Comparison of ENCODE assay signal across 15 mouse cellular contexts in genomic region chr19:24378470-24378869, GRCm38 (mm10).
"Had no signal": no experiment of that assay in that cellular context is flagged by ENCODE, and none has a peak within 500 bp of the region (broad histone marks: within the 10 kb centered on the region; RNA-seq: fewer than 3 reads in every experiment).

No protein-coding gene starts in this region.

- H3K4me3 ChIP-seq: limb, embryonic 12.5 days; limb, embryonic 15.5 days; liver, embryonic 13.5 days; lung, embryonic 15.5 days; megakaryocyte, embryonic 14.5 days; midbrain, embryonic 12.5 days had no signal

- H3K9ac ChIP-seq: limb, embryonic 12.5 days; limb, embryonic 15.5 days; liver, embryonic 13.5 days; lung, embryonic 15.5 days; midbrain, embryonic 12.5 days had no signal

- H3K27ac ChIP-seq: limb, embryonic 12.5 days; limb, embryonic 15.5 days; liver, embryonic 13.5 days; lung, embryonic 15.5 days; midbrain, embryonic 12.5 days had no signal

- H3K9me3 ChIP-seq: limb, embryonic 12.5 days; limb, embryonic 15.5 days; liver, embryonic 13.5 days; lung, embryonic 15.5 days; midbrain, embryonic 12.5 days had no signal

- H3K4me2 ChIP-seq: limb, embryonic 12.5 days; limb, embryonic 15.5 days; liver, embryonic 13.5 days; lung, embryonic 15.5 days; midbrain, embryonic 12.5 days had no signal

- H3K27me3 ChIP-seq: limb, embryonic 12.5 days; limb, embryonic 15.5 days; liver, embryonic 13.5 days; lung, embryonic 15.5 days; megakaryocyte, embryonic 14.5 days; midbrain, embryonic 12.5 days had no signal

- H3K4me1 ChIP-seq: limb, embryonic 12.5 days; limb, embryonic 15.5 days; liver, embryonic 13.5 days; lung, embryonic 15.5 days; megakaryocyte, embryonic 14.5 days; midbrain, embryonic 12.5 days had no signal

- DNase-seq: kidney, adult 9 months; kidney, postnatal 14 days; kidney, postnatal 4 days; left cerebral cortex, postnatal 4 days; liver, embryonic 13.5 days; lung, adult 18-20 months; lung, postnatal 10 days; lung, postnatal 36 days; thymus, adult 18-20 months; thymus, postnatal 36 days had no signal

- H3K36me3 ChIP-seq: limb, embryonic 12.5 days; limb, embryonic 15.5 days; lung, embryonic 15.5 days; midbrain, embryonic 12.5 days had no signal
